Mouse (Mus musculus) midbrain, embryonic 10.5 days (tissue): ENCODE measurements around the gene Zbtb45. TPM values are rescaled to one million over a fixed set of nuclear protein-coding genes. Genes with fewer than 3 reads are reported as not detected.

Experiments used
- DNase-seq: peaks from one replicate; pipeline ENCODE4 v3.0.0-alpha.2; 2017; ENCODE audit warnings: low spot score
- H3K27ac ChIP-seq: fragments of 300-500 bp; sonication (generic); replicated peaks from 2 replicates; pipeline ENCODE4 v1.5.1; 2016; ENCODE audit warnings: mild to moderate bottlenecking
- H3K27me3 ChIP-seq: fragments of 300-500 bp; sonication (generic); 2 replicates; pipeline ENCODE4 v1.6.1; 2016; ENCODE audit warnings: low read depth, mild to moderate bottlenecking; ENCODE audit not compliant: poor library complexity, severe bottlenecking
- H3K36me3 ChIP-seq: fragments of 300-500 bp; sonication (generic); 2 replicates; pipeline ENCODE4 v1.6.1; 2016; ENCODE audit warnings: mild to moderate bottlenecking, moderate library complexity
- H3K4me1 ChIP-seq: fragments of 300-500 bp; sonication (generic); 2 replicates; pipeline ENCODE4 v1.6.1; 2016
- H3K4me3 ChIP-seq: fragments of 300-500 bp; sonication (generic); 2 replicates; pipeline ENCODE4 v1.5.1; 2016; ENCODE audit warnings: mild to moderate bottlenecking, moderate library complexity
- H3K9me3 ChIP-seq: fragments of 300-500 bp; sonication (generic); replicated peaks from 2 replicates; pipeline ENCODE4 v1.6.1; 2016; ENCODE audit warnings: mild to moderate bottlenecking
- WGBS: fragments of 180-500 bp; shearing (Covaris S2); methylation state at CpG from one replicate; pipeline ENCODE4 v1.1.7; 2016; 5-methylcytosine and 5-hydroxymethylcytosine counted together
- polyA plus RNA-seq: library from polyadenylated mRNA; unstranded; fragments of >200 nt; fragmentation: Nextera tagmentation; extraction: Ambion mirVana; gene quantifications from 2 replicates; pipeline ENCODE4 v1.2.1, GENCODE M21; 2016

Gene Zbtb45
- polyA plus RNA-seq, 1 experiment from 2014 or later = 32.7 TPM

DNA sequence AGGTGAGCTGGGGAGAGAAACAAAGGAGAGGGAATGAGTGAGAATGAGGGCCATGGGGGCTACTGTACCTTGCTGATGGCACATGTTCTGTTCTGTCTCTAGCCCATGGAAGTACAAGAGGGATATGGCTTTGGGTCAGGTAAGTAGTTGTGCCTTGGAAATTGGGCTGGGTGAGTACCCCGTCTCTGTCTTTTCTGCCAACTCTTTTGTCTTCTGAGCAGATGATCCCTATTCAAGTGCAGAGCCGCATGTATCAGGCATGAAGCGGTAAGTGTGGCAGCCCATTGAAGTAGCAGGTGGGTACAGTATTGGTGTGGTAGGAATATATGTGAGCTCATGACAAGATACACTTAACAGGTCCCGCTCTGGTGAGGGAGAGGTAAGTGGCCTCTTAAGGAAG lies 19.2 kb upstream of the Zbtb45 start:
- H3K9me3 ChIP-seq = no peaks in the 10 kb centered on the region
- DNase-seq = no peak
- H3K36me3 ChIP-seq = peaks cover 89% of the 10 kb centered on the region
- 0 out of 2 replicates have a peak overlapping the region, but pooled peaks have one; percentile 12 for H3K4me3 ChIP-seq
- WGBS = 92% methylated on average over 4 of the region's 4 CpGs
- H3K27me3 ChIP-seq = no peaks in the 10 kb centered on the region
- no peak overlapping the region for H3K27ac ChIP-seq
- peaks cover 50% of the 10 kb centered on the region for H3K4me1 ChIP-seq

DNA sequence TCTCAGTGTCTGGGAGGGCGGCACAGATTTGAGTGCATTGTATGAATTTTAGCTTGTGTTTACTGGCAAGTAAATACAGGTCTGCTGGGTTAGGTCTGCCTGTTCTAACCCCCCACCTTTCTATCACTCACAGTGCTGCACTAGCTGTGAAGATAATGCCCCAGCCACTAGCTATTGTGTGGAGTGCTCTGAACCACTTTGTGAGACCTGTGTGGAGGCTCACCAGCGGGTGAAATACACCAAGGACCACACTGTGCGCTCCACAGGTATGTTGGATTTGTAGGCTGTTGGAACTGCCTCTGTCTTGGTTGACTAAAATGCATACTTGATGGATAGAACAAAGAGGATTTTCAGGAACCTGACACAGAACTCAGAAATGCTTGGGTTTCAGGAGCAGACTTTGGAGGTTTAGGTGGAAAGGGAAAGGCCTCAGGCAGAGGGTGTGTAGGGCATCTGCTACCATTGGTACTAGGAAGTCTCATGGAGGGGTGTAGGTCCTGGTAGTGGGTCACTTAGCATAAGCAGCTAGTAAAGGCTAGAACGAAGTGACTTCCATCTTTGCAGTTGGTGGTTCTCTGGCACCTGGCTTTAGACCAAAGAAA lies 15.8 kb upstream of the Zbtb45 start:
- Histone ChIP-seq H3K27ac (peak overlapping the region; percentile 98), H3K4me3 (peak overlapping the region; percentile 78), H3K36me3 (peaks cover 57% of the 10 kb centered on the region), H3K9me3 (no peaks in the 10 kb centered on the region), H3K27me3 (no peaks in the 10 kb centered on the region), H3K4me1 (peaks cover 39% of the 10 kb centered on the region)
- DNase-seq = no peak
- 32% methylated on average over 4 of the region's 4 CpGs for WGBS

DNA sequence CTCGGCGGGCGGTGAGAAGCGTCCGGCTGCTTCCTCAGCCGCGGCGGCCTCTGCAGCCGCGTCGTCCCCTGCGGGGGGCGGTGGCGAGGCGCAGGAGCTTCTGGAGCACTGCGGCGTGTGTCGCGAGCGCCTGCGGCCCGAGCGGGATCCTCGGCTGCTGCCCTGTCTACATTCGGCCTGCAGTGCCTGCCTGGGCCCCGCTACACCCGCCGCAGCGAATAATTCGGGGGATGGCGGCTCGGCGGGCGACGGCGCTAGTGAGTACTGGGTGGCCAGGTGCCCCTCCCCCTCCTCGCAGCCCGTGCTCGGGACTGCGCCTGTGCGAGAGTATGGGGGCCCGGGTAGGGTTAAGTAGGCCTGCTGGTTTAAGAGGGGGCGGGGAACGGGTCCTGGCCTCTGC lies 15.0 kb upstream of the Zbtb45 start:
- DNase-seq = peak; percentile 85
- under 1% methylated on average over 35 of the region's 44 CpGs for WGBS
- peaks cover 49% of the 10 kb centered on the region for H3K36me3 ChIP-seq
- H3K9me3 ChIP-seq = no peaks in the 10 kb centered on the region
- no peaks in the 10 kb centered on the region for H3K27me3 ChIP-seq
- H3K4me3 ChIP-seq = peak overlapping the region; percentile 78
- H3K27ac ChIP-seq = peak overlapping the region; percentile 98
- peaks cover 39% of the 10 kb centered on the region for H3K4me1 ChIP-seq

DNA sequence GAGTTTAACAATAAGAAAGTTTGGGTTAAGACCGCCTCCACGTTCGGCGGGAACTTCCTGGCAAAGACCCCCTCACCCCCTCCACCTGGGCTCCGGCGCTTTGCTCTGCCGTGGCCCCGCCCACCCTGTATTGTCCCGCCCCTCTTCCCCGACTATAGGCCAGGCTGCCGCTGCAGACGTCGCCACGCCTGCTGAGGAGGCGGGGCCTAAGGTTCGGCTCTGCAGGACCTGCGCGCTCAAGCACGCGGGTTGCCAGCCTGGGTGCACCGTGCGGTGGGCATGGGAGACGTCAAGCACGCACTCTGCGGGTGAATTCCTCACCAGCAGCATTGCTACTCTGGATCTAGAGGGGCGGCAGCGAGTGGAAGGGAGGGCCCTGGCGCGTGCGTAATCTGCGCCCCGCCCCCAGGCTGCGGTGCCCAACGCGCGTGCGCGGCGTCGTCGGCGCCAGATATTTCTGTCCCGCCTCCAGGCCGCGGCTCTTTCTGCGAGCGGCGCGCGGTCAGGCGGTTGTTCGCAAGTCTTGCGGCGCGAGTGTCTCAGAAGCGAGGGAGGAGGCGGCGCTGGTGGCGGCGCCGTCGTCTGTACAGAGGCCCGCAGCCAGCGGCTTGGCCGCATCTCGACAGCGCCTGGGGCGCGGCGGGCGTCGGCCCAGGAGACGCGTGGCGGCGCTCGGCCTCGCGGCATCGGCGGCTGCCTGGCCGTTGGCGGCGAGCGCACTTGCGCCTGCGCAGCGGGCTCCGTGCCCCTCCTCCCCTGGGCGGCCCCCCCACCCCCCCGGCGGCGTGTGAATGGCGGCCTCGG lies 14.3 kb upstream of the Zbtb45 start:
- peaks cover 42% of the 10 kb centered on the region for H3K36me3 ChIP-seq
- H3K27me3 ChIP-seq = no peaks in the 10 kb centered on the region
- H3K4me3 ChIP-seq = peak overlapping the region; percentile 78
- H3K4me1 ChIP-seq = peaks cover 39% of the 10 kb centered on the region
- peak overlapping the region; percentile 98 for H3K27ac ChIP-seq
- WGBS = under 1% methylated on average over 93 of the region's 95 CpGs
- DNase-seq = peak; percentile 97
- H3K9me3 ChIP-seq = no peaks in the 10 kb centered on the region

DNA sequence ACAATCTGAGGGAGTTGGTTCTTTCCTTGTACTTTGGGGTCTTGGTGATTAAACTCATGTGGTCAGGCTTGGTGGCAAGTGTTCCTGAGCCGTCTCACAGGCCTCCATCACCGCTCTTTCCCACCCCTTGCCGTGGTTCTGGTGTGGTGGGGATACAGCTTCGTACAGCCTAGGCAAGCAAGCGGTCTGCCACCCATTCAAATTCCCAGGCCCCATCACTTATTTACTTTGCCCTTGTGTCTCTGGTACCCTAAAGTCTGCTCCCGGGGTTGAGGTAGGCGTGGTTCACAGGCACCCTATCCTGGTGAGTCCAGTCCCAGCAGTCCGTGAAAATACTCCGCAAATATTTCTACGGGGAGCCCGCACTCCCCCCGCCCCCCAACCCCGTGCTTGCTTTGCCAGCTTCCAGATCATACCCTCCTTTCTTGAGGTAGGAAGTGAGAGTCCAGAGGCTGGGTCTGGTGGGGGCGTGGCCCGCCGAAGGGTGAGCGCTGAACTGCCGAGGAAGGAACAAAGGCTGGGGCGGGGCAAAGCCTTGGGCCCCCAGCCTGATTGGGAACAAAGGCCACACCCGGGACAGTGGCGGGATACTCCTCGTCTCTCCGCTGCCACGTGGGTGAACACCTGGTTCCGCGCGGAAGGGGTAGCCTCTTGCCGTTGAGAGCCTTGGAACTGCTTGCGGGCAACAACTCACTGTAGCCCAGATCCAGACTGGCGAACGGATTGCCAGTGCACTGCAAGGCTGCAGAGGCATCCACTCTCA lies 13.1 kb upstream of the Zbtb45 start:
- H3K27ac ChIP-seq = peak overlapping the region; percentile 98
- peaks cover 39% of the 10 kb centered on the region for H3K4me1 ChIP-seq
- 4% methylated on average over 31 of the region's 31 CpGs for WGBS
- DNase-seq = peak; percentile 90
- H3K36me3 ChIP-seq = peaks cover 31% of the 10 kb centered on the region
- H3K9me3 ChIP-seq = no peaks in the 10 kb centered on the region
- H3K4me3 ChIP-seq = peak overlapping the region; percentile 78
- H3K27me3 ChIP-seq = no peaks in the 10 kb centered on the region

DNA sequence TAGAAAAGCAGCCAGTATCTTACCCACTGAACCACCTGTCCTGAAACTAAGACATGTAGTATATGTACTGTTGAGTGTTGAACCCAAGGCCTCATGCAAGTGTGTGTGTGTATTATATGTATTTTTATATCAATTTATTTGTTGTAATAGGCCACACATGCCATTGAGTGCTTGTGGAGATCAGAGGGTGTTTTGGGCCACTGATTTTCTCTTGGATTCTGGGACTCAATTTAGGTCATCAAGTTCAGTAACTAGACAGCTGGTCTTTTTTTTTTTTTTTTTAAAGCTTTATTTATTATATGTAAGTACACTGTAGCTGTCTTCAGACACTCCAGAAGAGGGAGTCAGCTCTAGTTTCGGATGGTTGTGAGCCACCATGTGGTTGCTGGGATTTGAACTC lies 5.4 kb upstream of the Zbtb45 start:
- Histone ChIP-seq H3K27me3 (no peaks in the 10 kb centered on the region), H3K36me3 (no peaks in the 10 kb centered on the region), H3K4me3 (no peak overlapping the region), H3K9me3 (no peaks in the 10 kb centered on the region), H3K4me1 (peaks cover 12% of the 10 kb centered on the region), H3K27ac (no peak overlapping the region)
- no peak for DNase-seq
- 82% methylated on average over 1 of the region's 1 CpGs for WGBS

DNA sequence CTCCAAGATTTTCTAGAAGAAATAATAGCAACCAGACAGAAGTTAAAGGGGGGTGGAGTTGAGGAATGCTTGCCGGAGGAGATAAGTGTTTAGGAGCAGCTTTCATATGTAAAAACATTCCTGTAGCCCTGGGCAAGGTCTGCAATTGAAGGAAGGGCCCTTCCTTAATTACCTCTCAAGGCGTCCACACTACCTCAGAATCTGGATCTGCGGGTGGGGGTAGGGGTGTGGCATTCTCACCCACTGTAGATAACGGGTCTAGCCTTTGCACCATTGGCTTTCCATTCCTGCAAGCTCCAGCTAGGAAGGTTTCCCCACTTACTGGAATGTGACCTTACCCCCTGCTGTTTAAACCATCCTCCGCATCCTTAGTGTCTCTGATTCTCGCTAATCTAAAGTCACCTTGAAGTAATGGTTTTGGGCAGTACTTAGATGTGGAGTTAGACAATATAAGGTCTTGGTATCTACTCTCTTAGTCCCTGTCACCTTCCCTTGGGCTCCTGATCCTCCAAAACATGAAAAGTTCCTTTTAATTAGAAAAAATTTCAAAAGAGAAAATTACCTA lies 4.5 kb upstream of the Zbtb45 start:
- 34% methylated on average over 6 of the region's 6 CpGs for WGBS

DNA sequence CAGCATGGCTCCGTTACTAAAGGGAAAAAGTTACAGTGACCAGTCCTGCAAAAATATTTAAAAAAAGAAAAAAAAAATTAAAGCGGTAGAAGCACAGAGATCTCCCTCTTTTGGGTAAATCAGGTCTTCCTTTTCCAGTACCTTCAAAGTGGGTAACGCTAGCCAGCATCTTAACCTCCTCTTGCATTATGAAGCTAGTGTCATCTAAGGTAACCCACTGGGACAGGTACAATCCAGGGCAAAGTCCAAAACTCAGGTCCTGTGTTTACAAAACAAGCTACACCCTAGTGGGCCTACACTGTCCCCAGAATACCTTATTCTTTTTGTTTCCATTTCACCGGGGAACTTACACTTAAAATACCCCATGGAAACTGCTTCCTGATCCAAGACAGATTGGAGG lies 3.8 kb upstream of the Zbtb45 start:
- H3K27me3 ChIP-seq = no peaks in the 10 kb centered on the region
- H3K36me3 ChIP-seq = no peaks in the 10 kb centered on the region
- WGBS = 72% methylated on average over 4 of the region's 4 CpGs
- no peak for DNase-seq
- H3K9me3 ChIP-seq = no peaks in the 10 kb centered on the region
- H3K4me1 ChIP-seq = peaks cover 21% of the 10 kb centered on the region
- H3K4me3 ChIP-seq = no peak overlapping the region
- H3K27ac ChIP-seq = no peak overlapping the region

More for the DNA sequence above, 4.5 kb upstream of the Zbtb45 start:
- peaks cover 16% of the 10 kb centered on the region for H3K4me1 ChIP-seq
- H3K4me3 ChIP-seq = no peak overlapping the region
- DNase-seq = no peak
- no peaks in the 10 kb centered on the region for H3K36me3 ChIP-seq
- H3K27ac ChIP-seq = no peak overlapping the region
- H3K27me3 ChIP-seq = no peaks in the 10 kb centered on the region
- no peaks in the 10 kb centered on the region for H3K9me3 ChIP-seq

DNA sequence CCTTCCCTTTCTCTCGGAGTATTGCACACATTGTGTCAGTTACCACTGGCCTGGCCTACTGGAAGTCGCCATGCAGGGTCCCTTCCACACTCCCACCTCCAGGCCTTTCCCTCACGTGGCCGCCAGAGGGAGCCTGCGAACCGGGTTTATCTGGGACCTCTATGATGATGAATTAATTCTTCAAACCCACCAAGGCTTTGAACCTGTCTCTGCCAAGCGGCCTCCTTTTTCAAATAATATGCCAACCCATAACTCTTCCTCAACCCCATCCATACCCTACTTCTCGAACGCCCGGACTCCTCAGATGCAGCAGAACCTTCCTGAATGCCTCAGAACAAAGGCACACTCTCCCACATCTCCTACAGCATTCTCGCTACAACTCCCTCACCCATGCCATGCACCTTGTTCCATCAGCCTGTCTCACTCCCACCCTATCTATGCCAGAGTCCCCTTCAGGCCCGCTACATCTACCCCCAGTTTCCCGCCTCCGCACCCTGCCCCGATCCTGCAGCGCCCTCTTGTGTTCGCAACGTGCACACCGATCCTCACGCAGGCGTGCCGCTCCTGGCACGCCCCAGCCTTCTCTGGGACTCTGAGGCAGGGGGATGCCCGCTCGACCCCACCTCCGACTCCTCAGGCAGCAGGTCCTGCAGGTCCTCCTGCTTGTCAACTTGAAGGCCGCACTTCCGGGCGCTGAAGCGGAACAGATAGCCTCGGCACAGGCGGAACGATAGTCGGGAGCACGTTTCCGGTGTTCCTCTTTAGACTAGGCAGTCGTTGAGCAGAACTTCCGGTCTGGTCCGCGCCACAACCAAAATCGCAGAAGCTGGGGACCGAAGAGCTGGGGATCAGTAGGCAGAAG lies 460 bp downstream of the Zbtb45 start:
- DNase-seq = peak; percentile 98
- H3K27ac ChIP-seq = peak overlapping the region; percentile 97
- H3K9me3 ChIP-seq = no peaks in the 10 kb centered on the region
- H3K4me3 ChIP-seq = peak overlapping the region; percentile 74
- H3K27me3 ChIP-seq = peaks cover 22% of the 10 kb centered on the region
- H3K4me1 ChIP-seq = peaks cover 34% of the 10 kb centered on the region
- under 1% methylated on average over 42 of the region's 42 CpGs for WGBS
- peaks cover 36% of the 10 kb centered on the region for H3K36me3 ChIP-seq

DNA sequence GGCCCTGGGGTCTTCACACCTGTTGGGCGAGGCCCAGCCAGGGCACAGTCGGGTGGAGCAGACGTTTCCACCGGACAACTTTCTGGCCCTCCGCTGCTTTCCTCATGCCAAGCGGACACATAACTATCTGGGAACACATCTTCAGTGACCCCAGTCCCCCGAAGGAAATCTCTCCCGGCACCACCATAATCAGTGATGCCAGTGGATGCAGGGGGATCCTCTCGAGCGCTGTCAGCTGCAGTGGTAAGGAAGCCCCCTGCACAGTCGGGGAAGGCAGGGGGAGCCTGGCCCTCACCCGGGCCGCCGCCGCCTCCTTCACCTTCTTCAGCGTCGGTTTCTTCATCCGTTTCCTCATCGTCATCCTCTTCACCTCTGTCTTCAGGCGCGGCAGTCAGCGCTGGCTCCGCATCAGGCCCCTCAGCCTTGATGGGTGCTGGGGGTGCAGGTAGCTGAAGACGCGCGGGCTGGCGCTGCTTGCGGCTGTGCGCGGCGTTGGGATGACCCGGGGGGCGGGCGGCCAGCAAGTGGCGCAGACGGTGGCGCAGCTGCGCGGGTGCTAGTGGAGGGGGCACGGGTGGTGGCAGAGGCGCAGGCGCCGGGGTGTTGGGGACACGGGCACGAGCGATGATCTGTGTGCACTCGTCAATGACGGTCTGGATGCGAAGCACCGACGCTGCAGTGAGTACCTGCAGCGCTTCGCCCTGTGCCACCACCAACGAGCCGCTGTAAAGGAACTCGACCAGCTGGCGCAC lies 2.3 kb downstream of the Zbtb45 start:
- peaks cover 43% of the 10 kb centered on the region for H3K36me3 ChIP-seq
- H3K9me3 ChIP-seq = no peaks in the 10 kb centered on the region
- 0 out of 2 replicates have a peak overlapping the region, but pooled peaks have one; percentile 9 for H3K27ac ChIP-seq
- no peak for DNase-seq
- WGBS = 38% methylated on average over 57 of the region's 57 CpGs
- peaks cover 34% of the 10 kb centered on the region for H3K4me1 ChIP-seq
- H3K27me3 ChIP-seq = peaks cover 22% of the 10 kb centered on the region
- peak overlapping the region; percentile 41 for H3K4me3 ChIP-seq

DNA sequence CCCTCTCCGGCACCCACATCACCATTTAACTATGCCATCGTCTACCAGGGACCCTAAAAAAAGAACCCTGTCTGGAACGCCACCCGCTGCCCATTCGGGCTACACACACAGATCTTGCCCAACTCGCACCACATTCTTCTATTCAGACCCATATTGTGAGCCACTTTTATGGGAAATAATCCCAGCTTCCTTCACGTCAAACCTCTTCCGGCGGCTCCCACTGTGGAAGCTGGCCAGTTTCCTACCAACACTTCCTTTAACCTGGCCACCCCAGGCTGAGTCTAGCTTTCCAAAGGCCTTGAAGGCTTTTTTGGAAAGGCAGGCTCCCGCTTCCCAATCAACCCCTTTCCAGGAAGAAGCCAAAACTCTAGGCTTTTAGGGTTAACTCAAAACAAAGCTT lies 3.3 kb downstream of the Zbtb45 start:
- Histone ChIP-seq H3K9me3 (no peaks in the 10 kb centered on the region), H3K4me1 (peaks cover 34% of the 10 kb centered on the region), H3K27me3 (peaks cover 22% of the 10 kb centered on the region), H3K4me3 (no peak overlapping the region), H3K36me3 (peaks cover 43% of the 10 kb centered on the region), H3K27ac (no peak overlapping the region)
- no peak for DNase-seq
- WGBS = 86% methylated on average over 10 of the region's 10 CpGs
